Mouse (Mus musculus) forebrain, embryonic 11.5 days (tissue): Measurements from ENCODE around the gene Oas1e. TPM values are rescaled to one million over a fixed set of nuclear protein-coding genes. Genes with fewer than 3 reads are reported as not detected.
A peak's percentile ranks its signal among the peaks of the same experiment; 100 is the strongest.

Experiments
- ATAC-seq: fragments of 200-750 bp; cut with Nextera tagmentation; replicated peaks from 2 replicates; pipeline ENCODE4 v1.8.0; 2017; ENCODE audit warnings: moderate TSS enrichment; ENCODE audit not compliant: low FRiP score
- DNase-seq: peaks from one replicate; pipeline ENCODE4 v3.0.0-alpha.2; 2017; ENCODE audit warnings: low spot score
- H3K27ac ChIP-seq: fragments of 300-500 bp; sonication (generic); 2 replicates; pipeline ENCODE4 v1.5.1; 2014; ENCODE audit warnings: low read depth, low read length
- H3K27me3 ChIP-seq: fragments of 300-500 bp; sonication (generic); 2 replicates; pipeline ENCODE4 v1.6.1; 2014; ENCODE audit warnings: mild to moderate bottlenecking, low read length, mixed read lengths; ENCODE audit not compliant: control insufficient read depth, insufficient read depth
- H3K36me3 ChIP-seq: fragments of 300-500 bp; sonication (generic); 2 replicates; pipeline ENCODE4 v1.6.1; 2014; ENCODE audit warnings: mild to moderate bottlenecking, low read length, moderate library complexity, mixed read lengths; ENCODE audit not compliant: control insufficient read depth, insufficient read depth
- H3K4me1 ChIP-seq: fragments of 300-500 bp; sonication (generic); replicated peaks from 2 replicates; pipeline ENCODE4 v1.6.1; 2014; ENCODE audit warnings: low read length, mixed read lengths; ENCODE audit not compliant: control insufficient read depth, insufficient read depth
- H3K4me2 ChIP-seq: fragments of 300-500 bp; sonication (generic); 2 replicates; pipeline ENCODE4 v1.6.1; 2014; ENCODE audit warnings: low read depth, mild to moderate bottlenecking, low read length, moderate library complexity, mixed read lengths; ENCODE audit not compliant: severe bottlenecking
- H3K4me3 ChIP-seq: fragments of 300-500 bp; sonication (generic); 2 replicates; pipeline ENCODE4 v1.5.1; 2014; ENCODE audit warnings: low read depth, low read length
- H3K9ac ChIP-seq: fragments of 300-500 bp; sonication (generic); 2 replicates; pipeline ENCODE4 v1.6.1; 2014; ENCODE audit warnings: low read length
- H3K9me3 ChIP-seq: fragments of 300-500 bp; sonication (generic); 2 replicates; pipeline ENCODE4 v1.6.1; 2016; ENCODE audit warnings: low read length, mixed read lengths; ENCODE audit not compliant: control insufficient read depth
- WGBS: fragments of 180-500 bp; shearing (Covaris S2); extraction: QIAGEN DNeasy Blood & Tissue Kit; methylation state at CpG from one replicate; pipeline ENCODE4 v1.1.7; 2014; 5-methylcytosine and 5-hydroxymethylcytosine counted together
- polyA plus RNA-seq: library from polyadenylated mRNA; unstranded; fragments of >200 nt; fragmentation: Nextera tagmentation; extraction: Ambion mirVana; gene quantifications from 2 replicates; pipeline ENCODE4 v1.2.1, GENCODE M21; 2014

Gene Oas1e
- polyA plus RNA-seq, 1 experiment from 2014 or later = not detected

- Histone ChIP-seq H3K9ac (no peak overlapping the region), H3K27ac (no peak overlapping the region), H3K36me3 (no peaks in the 10 kb centered on the region), H3K4me1 (no peaks in the 10 kb centered on the region), H3K4me3 (no peak overlapping the region), H3K27me3 (no peaks in the 10 kb centered on the region), H3K4me2 (no peak overlapping the region), H3K9me3 (no peaks in the 10 kb centered on the region)
- no peak for ATAC-seq
- WGBS = 93% methylated on average over 4 of the region's 4 CpGs
- DNase-seq = no peak
Measured at GRCm38 (mm10) chr5:120754215-120754614, 41.1 kb downstream of the Oas1e start.

GRCm38 (mm10) chr5:120752786-120753185 is 42.5 kb downstream of the Oas1e start:
- Histone ChIP-seq H3K9me3 (no peaks in the 10 kb centered on the region), H3K4me3 (no peak overlapping the region), H3K9ac (no peak overlapping the region), H3K4me1 (no peaks in the 10 kb centered on the region), H3K4me2 (no peak overlapping the region), H3K36me3 (no peaks in the 10 kb centered on the region), H3K27ac (no peak overlapping the region), H3K27me3 (no peaks in the 10 kb centered on the region)
- DNase-seq (no peak), ATAC-seq (no peak)
- 79% methylated on average over 3 of the region's 3 CpGs for WGBS

GRCm38 (mm10) chr5:120751206-120751605 is 44.1 kb downstream of the Oas1e start:
- Histone ChIP-seq H3K4me2 (no peak overlapping the region), H3K4me3 (no peak overlapping the region), H3K9ac (no peak overlapping the region), H3K9me3 (no peaks in the 10 kb centered on the region), H3K27me3 (no peaks in the 10 kb centered on the region), H3K27ac (no peak overlapping the region), H3K4me1 (no peaks in the 10 kb centered on the region), H3K36me3 (no peaks in the 10 kb centered on the region)
- 70% methylated on average over 3 of the region's 3 CpGs for WGBS
- DNase-seq (no peak), ATAC-seq (no peak)

GRCm38 (mm10) chr5:120749688-120750087 is 45.6 kb downstream of the Oas1e start, which contains the start of gene Oas2:
Gene Oas2 (minus strand): TSS chr5:120749853.
- H3K4me1 ChIP-seq = no peaks in the 10 kb centered on the region
- no peak within 1 kb of the TSS for H3K9ac ChIP-seq
- no peak within 1 kb of the TSS for H3K4me2 ChIP-seq
- H3K27me3 ChIP-seq = no peaks in the 10 kb centered on the region
- H3K4me3 ChIP-seq = no peak within 1 kb of the TSS
- H3K36me3 ChIP-seq = no peaks in the 10 kb centered on the region
- no peak for DNase-seq
- WGBS = 70% methylated on average over 5 of the region's 5 CpGs
- H3K27ac ChIP-seq = no peak within 1 kb of the TSS
- no peaks in the 10 kb centered on the region for H3K9me3 ChIP-seq
- no peak for ATAC-seq

GRCm38 (mm10) chr5:120746451-120746850 is 48.9 kb downstream of the Oas1e start:
- peak; percentile 61 for DNase-seq

GRCm38 (mm10) chr5:120742125-120742524 is 53.2 kb downstream of the Oas1e start:
- Histone ChIP-seq H3K27me3 (no peaks in the 10 kb centered on the region), H3K4me3 (no peak overlapping the region), H3K4me2 (no peak overlapping the region), H3K4me1 (no peaks in the 10 kb centered on the region), H3K27ac (no peak overlapping the region), H3K9me3 (no peaks in the 10 kb centered on the region), H3K36me3 (no peaks in the 10 kb centered on the region), H3K9ac (no peak overlapping the region)
- DNase-seq = peak; percentile 59
- no peak for ATAC-seq
- 27% methylated on average over 4 of the region's 4 CpGs for WGBS

More at GRCm38 (mm10) chr5:120746451-120746850, 48.9 kb downstream of the Oas1e start:
- H3K4me1 ChIP-seq = no peaks in the 10 kb centered on the region
- no peaks in the 10 kb centered on the region for H3K9me3 ChIP-seq
- H3K36me3 ChIP-seq = no peaks in the 10 kb centered on the region
- no peak overlapping the region for H3K9ac ChIP-seq
- ATAC-seq = no peak
- WGBS = 18% methylated on average over 5 of the region's 5 CpGs
- H3K27ac ChIP-seq = no peak overlapping the region
- no peak overlapping the region for H3K4me3 ChIP-seq
- H3K4me2 ChIP-seq = no peak overlapping the region
- H3K27me3 ChIP-seq = no peaks in the 10 kb centered on the region

Other genes with a start within 250 kb of the Oas1e start
- 14.5 and 14.6 TPM in 2 replicates for gene Tpcn1, start 206.9 kb downstream of the Oas1e start, polyA plus RNA-seq
- 1.1 TPM in 2 replicates for gene Iqcd, start 206.5 kb downstream of the Oas1e start, polyA plus RNA-seq
- gene Rita1, start 182.9 kb downstream of the Oas1e start, polyA plus RNA-seq = 10.2 and 10.6 TPM in 2 replicates
- gene Ddx54, start 182.8 kb downstream of the Oas1e start, polyA plus RNA-seq = 45.2 and 45.7 TPM in 2 replicates
- gene Cfap73, start 161.3 kb downstream of the Oas1e start, polyA plus RNA-seq = not detected in 2 replicates
- not detected in 2 replicates for gene Rasal1, start 146.7 kb downstream of the Oas1e start, polyA plus RNA-seq
- 6.4 and 6.6 TPM in 2 replicates for gene Dtx1, start 83.6 kb downstream of the Oas1e start, polyA plus RNA-seq
- gene Oas2, start 45.7 kb downstream of the Oas1e start, polyA plus RNA-seq = 0.15 TPM in 1 of 2 replicates, not detected in the other
- 0.12 and 0.27 TPM in 2 replicates for gene Oas3, start 17.9 kb downstream of the Oas1e start, polyA plus RNA-seq
- 0.36 TPM in 1 of 2 replicates, not detected in the other for gene Oas1c, start 17.0 kb upstream of the Oas1e start, polyA plus RNA-seq
- not detected in 2 replicates for gene Oas1f, start 51.8 kb upstream of the Oas1e start, polyA plus RNA-seq
- gene Oas1h, start 65.9 kb upstream of the Oas1e start, polyA plus RNA-seq = not detected in 2 replicates
- not detected in 2 replicates for gene Oas1g, start 92.1 kb upstream of the Oas1e start, polyA plus RNA-seq
- 0.35 and 0.60 TPM in 2 replicates for gene Oas1a, start 112.0 kb upstream of the Oas1e start, polyA plus RNA-seq
- gene Oas1d, start 119.0 kb upstream of the Oas1e start, polyA plus RNA-seq = not detected in 2 replicates
- gene Rph3a, start 214.6 kb upstream of the Oas1e start, polyA plus RNA-seq = 2.1 and 2.2 TPM in 2 replicates